Mouse (Mus musculus) forebrain, embryonic 10.5 days (tissue): ENCODE data around the gene Iqgap1. TPM values are rescaled to one million over a fixed set of nuclear protein-coding genes. Genes with fewer than 3 reads are reported as not detected.

Experiments
- DNase-seq: peaks from one replicate; pipeline ENCODE4 v3.0.0-alpha.2; 2017; ENCODE audit warnings: low spot score; ENCODE audit errors: extremely low spot score
- H3K27ac ChIP-seq: fragments of 300-500 bp; sonication (generic); 2 replicates; pipeline ENCODE4 v1.5.1; 2016; ENCODE audit warnings: mild to moderate bottlenecking
- H3K27me3 ChIP-seq: fragments of 300-500 bp; sonication (generic); 2 replicates; pipeline ENCODE4 v1.6.1; 2016; ENCODE audit warnings: mild to moderate bottlenecking; ENCODE audit not compliant: poor library complexity, severe bottlenecking
- H3K36me3 ChIP-seq: fragments of 300-500 bp; sonication (generic); replicated peaks from 2 replicates; pipeline ENCODE4 v1.6.1; 2016; ENCODE audit warnings: mild to moderate bottlenecking, moderate library complexity
- H3K4me1 ChIP-seq: fragments of 300-500 bp; sonication (generic); 2 replicates; pipeline ENCODE4 v1.6.1; 2016
- H3K4me3 ChIP-seq: fragments of 300-500 bp; sonication (generic); 2 replicates; pipeline ENCODE4 v1.5.1; 2016; ENCODE audit warnings: mild to moderate bottlenecking, moderate library complexity
- H3K9me3 ChIP-seq: fragments of 300-500 bp; sonication (generic); 2 replicates; pipeline ENCODE4 v1.6.1; 2016; ENCODE audit warnings: mild to moderate bottlenecking, moderate library complexity
- WGBS: fragments of 180-500 bp; shearing (Covaris S2); methylation state at CpG from one replicate; pipeline ENCODE4 v1.1.7; 2016; 5-methylcytosine and 5-hydroxymethylcytosine counted together
- polyA plus RNA-seq: library from polyadenylated mRNA; unstranded; fragments of >200 nt; fragmentation: Nextera tagmentation; extraction: Ambion mirVana; gene quantifications from 2 replicates; pipeline ENCODE4 v1.2.1, GENCODE M21; 2016

Gene Iqgap1
- polyA plus RNA-seq, 1 experiment from 2014 or later: 29.1 TPM

DNA sequence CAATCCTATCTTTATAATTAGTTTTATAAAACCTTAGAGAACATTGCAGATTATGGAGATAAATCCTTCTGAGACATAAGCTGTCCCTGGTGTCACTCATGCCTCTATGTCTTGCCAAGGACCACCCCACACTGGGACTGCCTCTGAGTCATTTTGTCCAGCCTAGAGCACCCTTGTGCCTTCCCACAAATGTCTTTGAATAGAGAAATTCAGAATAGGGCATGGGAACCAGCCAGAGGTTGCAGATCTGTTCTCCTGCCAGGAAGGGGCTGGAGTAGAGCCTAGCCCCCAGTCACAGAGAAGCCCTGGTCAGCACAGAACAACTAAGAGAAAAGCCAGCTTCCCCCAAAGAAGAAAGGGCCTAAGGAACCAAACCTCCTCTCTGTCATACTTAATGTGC, 29.5 kb upstream of the Iqgap1 start:
- H3K27me3 ChIP-seq: no peaks in the 10 kb centered on the region
- DNase-seq: no peak
- no peak overlapping the region for H3K4me3 ChIP-seq
- no peak overlapping the region for H3K27ac ChIP-seq
- H3K9me3 ChIP-seq: no peaks in the 10 kb centered on the region
- no peaks in the 10 kb centered on the region for H3K36me3 ChIP-seq
- H3K4me1 ChIP-seq: peaks cover 6% of the 10 kb centered on the region

- 88% methylated on average over 3 of the region's 3 CpGs for WGBS
- Histone ChIP-seq H3K36me3 (no peaks in the 10 kb centered on the region), H3K27me3 (no peaks in the 10 kb centered on the region), H3K27ac (no peak overlapping the region), H3K4me1 (no peaks in the 10 kb centered on the region), H3K4me3 (no peak overlapping the region), H3K9me3 (no peaks in the 10 kb centered on the region)
- no peak for DNase-seq
Measured at GRCm38 (mm10) chr7:80853218-80853617, 27.4 kb upstream of the Iqgap1 start.

GRCm38 (mm10) chr7:80850520-80850919, 24.7 kb upstream of the Iqgap1 start:
- Histone ChIP-seq H3K4me3 (no peak overlapping the region), H3K4me1 (no peaks in the 10 kb centered on the region), H3K36me3 (no peaks in the 10 kb centered on the region), H3K9me3 (no peaks in the 10 kb centered on the region), H3K27ac (no peak overlapping the region), H3K27me3 (no peaks in the 10 kb centered on the region)
- DNase-seq: no peak
- 92% methylated on average over 5 of the region's 5 CpGs for WGBS

DNA sequence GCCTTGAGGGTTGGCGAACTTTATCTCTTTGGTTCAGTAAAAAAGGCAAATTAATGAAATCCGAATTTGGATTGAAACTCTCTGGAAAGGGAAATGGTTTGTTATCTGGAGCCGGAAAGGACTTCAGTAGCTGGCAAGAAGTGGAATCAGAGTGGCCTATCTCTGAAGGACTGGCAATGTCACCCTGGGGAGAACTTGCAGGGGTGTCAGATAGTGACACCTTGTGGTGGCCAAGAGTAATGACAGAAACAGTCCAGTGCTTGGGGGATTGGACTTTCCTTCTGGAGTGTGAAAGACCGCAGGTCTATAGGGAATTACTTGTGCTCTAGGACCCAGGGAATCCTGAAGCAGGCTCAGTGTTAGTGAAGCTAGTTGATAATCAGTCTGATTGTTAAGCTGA, 23.9 kb upstream of the Iqgap1 start:
- H3K9me3 ChIP-seq: no peaks in the 10 kb centered on the region
- H3K27ac ChIP-seq: no peak overlapping the region
- no peaks in the 10 kb centered on the region for H3K36me3 ChIP-seq
- DNase-seq: peak; percentile 39
- no peaks in the 10 kb centered on the region for H3K27me3 ChIP-seq
- H3K4me3 ChIP-seq: no peak overlapping the region
- H3K4me1 ChIP-seq: no peaks in the 10 kb centered on the region
- 35% methylated on average over 4 of the region's 4 CpGs for WGBS

GRCm38 (mm10) chr7:80849267-80849666, 23.5 kb upstream of the Iqgap1 start:
- Histone ChIP-seq H3K27ac (no peak overlapping the region), H3K27me3 (no peaks in the 10 kb centered on the region), H3K4me1 (no peaks in the 10 kb centered on the region), H3K4me3 (no peak overlapping the region), H3K9me3 (no peaks in the 10 kb centered on the region), H3K36me3 (no peaks in the 10 kb centered on the region)
- DNase-seq: no peak
- WGBS: 94% methylated on average over 2 of the region's 2 CpGs

DNA sequence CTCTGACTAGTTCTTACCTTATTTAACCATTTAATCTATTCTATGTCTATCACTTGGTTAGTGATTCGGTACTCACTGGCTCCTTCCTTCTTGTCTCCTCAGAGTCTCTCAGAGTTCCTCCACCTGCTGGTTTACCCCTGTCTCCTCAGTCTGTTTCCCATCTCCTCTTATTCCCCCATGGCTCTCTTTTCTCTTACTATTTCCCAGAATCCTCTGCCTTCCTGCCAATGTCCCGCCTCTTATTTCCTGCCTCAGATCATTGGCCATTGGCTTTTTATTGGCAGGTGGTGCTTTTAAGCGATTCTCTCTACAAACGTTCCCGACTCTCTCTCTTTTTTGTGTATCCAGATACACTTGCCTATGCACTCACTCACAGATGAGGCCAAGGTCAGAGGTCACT, 20.9 kb upstream of the Iqgap1 start:
- H3K27me3 ChIP-seq: no peaks in the 10 kb centered on the region
- no peak overlapping the region for H3K4me3 ChIP-seq
- no peaks in the 10 kb centered on the region for H3K36me3 ChIP-seq
- WGBS: 90% methylated on average over 5 of the region's 5 CpGs
- H3K9me3 ChIP-seq: no peaks in the 10 kb centered on the region
- H3K27ac ChIP-seq: no peak overlapping the region
- no peak for DNase-seq
- H3K4me1 ChIP-seq: no peaks in the 10 kb centered on the region

- Histone ChIP-seq H3K9me3 (no peaks in the 10 kb centered on the region), H3K27ac (no peak overlapping the region), H3K27me3 (no peaks in the 10 kb centered on the region), H3K4me1 (no peaks in the 10 kb centered on the region), H3K36me3 (no peaks in the 10 kb centered on the region), H3K4me3 (no peak overlapping the region)
- no peak for DNase-seq
- 91% methylated on average over 10 of the region's 10 CpGs for WGBS
Measured at GRCm38 (mm10) chr7:80846280-80846678, 20.5 kb upstream of the Iqgap1 start.

DNA sequence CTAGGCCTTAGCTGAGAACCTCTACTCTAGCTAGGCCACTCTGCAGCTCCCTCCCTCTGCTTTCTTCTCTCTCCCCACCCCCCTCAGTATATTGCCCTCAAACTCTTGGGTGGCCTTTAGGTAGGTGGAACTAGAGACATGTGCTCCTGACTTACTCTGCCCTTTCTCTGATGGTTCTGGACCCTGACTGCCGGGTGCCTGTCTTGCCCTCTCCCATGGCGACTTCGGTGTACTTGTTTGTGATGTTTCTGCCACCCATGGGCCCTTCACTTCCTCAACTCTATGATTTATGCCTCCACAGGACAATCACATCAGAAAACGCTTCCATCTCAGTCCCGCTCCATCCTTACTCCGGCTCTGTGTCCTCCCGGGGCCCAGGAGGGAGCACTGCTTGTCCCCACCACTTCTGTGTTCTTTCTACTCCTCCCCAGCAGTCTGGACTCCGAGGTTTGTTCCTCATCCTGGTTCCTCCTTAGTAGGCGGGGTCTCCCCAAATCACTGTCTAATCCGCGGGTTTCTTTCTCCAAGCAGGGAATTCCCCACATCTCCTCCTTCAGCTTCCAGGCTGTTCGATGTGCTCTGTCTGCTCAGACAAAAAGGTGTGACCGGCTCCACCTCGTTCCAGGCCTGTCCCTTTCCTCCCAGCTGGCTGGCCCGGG, 20.0 kb upstream of the Iqgap1 start:
- Histone ChIP-seq H3K4me3 (no peak overlapping the region), H3K36me3 (no peaks in the 10 kb centered on the region), H3K4me1 (no peaks in the 10 kb centered on the region), H3K9me3 (no peaks in the 10 kb centered on the region), H3K27ac (no peak overlapping the region), H3K27me3 (no peaks in the 10 kb centered on the region)
- no peak for DNase-seq
- WGBS: 81% methylated on average over 15 of the region's 15 CpGs

- Histone ChIP-seq H3K4me1 (no peaks in the 10 kb centered on the region), H3K36me3 (no peaks in the 10 kb centered on the region), H3K9me3 (no peaks in the 10 kb centered on the region), H3K27me3 (no peaks in the 10 kb centered on the region), H3K27ac (no peak overlapping the region), H3K4me3 (no peak overlapping the region)
- WGBS: 94% methylated on average over 12 of the region's 12 CpGs
- DNase-seq: no peak
Measured at GRCm38 (mm10) chr7:80844691-80845090, 18.9 kb upstream of the Iqgap1 start.

DNA sequence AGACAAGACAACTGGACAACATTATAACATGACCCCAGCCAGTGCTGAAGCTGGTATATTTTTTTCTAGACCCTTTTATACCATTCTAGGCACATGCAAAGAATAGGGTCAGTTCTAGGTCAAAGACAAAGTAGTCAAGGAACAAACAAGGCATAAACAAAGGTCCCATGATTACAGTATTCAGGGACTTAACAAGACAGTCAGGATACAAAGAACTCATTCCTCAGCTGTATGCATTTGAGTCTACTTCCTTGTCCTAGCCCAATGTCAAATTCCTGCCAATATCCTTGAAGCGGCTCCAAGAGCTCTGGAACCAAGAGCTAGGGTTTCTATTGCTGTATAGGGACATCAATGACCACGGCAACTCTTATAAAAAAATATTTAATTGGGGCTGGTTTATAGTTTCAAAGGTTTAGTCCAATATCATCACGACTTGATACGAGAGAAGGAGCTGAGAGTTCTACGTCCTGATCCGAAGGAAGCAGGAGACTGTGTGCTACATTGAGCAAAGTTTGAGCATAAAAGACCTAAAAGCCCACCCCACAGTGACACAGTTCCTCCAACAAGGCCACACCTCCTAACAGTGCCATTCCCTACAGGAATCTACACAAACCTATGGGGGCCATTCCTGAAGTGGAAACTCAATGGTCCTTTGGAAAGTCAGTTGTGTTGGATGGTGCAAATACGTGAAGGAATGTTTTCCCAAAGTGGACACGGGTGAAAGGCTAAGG, 18.3 kb upstream of the Iqgap1 start:
- Histone ChIP-seq H3K36me3 (no peaks in the 10 kb centered on the region), H3K27ac (no peak overlapping the region), H3K27me3 (no peaks in the 10 kb centered on the region), H3K9me3 (no peaks in the 10 kb centered on the region), H3K4me1 (no peaks in the 10 kb centered on the region), H3K4me3 (no peak overlapping the region)
- DNase-seq: no peak
- WGBS: 92% methylated on average over 8 of the region's 8 CpGs

DNA sequence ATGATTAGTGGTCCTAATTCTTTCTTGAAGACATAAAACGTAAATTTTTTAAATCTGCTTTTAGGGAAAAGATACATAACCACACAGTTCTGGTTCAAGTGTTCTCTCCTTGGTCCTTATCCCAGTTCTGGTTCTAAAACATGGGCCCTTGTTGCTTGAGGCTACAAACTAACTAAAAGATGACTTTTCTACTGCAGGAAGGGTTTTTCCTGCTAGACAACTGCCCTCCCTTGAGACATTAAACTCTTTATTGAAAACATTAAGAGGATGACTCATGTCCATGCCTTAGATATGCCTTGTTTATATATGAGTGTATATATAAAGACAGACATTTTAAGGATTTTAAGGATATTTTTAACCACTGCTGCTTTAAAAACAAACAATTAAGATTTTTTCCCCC, 17.4 kb upstream of the Iqgap1 start:
- WGBS: 91% methylated on average over 1 of the region's 1 CpGs

DNA sequence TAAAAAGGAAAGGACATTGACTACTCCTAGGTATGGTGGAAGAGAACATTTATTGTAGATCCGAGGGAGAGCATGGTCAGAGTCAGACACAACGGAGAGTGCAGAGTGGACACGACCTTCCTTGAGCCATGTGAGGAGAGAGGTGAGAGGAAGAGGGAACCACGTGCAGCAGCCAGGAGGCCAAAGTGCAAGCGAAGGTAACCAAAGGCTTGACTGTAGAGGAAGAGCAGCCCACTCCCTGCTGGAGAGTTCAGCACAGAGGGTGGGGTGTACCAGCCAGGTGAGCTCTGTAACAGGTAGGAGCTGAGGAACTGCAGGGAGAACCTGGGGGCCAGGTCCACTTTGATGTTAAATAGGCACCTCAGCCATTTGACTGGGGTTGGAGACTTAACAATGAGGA, 16.4 kb upstream of the Iqgap1 start:
- peaks cover 6% of the 10 kb centered on the region; the same call in 1 of the 2 replicates for H3K27me3 ChIP-seq
- H3K27ac ChIP-seq: no peak overlapping the region

More for the DNA sequence above, 17.4 kb upstream of the Iqgap1 start:
- no peaks in the 10 kb centered on the region for H3K9me3 ChIP-seq
- H3K27ac ChIP-seq: no peak overlapping the region
- H3K27me3 ChIP-seq: peaks cover 3% of the 10 kb centered on the region; the same call in 1 of the 2 replicates
- H3K4me1 ChIP-seq: no peaks in the 10 kb centered on the region
- no peak overlapping the region for H3K4me3 ChIP-seq
- H3K36me3 ChIP-seq: no peaks in the 10 kb centered on the region
- DNase-seq: no peak

DNA sequence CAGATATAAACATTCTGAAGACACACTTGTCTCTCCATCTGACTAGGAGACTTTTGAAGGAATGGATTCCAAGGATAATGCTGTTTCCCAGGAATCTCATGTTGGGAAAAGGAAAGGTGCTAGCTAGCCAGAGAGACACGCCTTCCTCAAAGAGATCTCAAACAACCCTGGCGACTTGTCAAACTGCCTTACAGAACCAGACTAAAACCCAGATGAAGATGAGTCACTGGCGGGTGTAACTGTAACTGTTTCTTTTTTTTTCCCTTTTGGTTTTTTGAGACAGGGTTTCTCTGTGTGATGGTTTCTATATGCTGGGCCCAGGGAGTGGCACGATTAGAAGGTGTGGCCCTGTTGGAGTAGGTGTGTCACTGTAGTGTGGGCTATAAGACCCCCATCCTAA, 15.2 kb upstream of the Iqgap1 start:
- WGBS: 82% methylated on average over 4 of the region's 4 CpGs
- DNase-seq: no peak
- Histone ChIP-seq H3K4me1 (peaks cover under 1% of the 10 kb centered on the region; the same call in 1 of the 2 replicates), H3K27me3 (peaks cover 6% of the 10 kb centered on the region; the same call in 1 of the 2 replicates), H3K36me3 (no peaks in the 10 kb centered on the region), H3K9me3 (no peaks in the 10 kb centered on the region), H3K27ac (no peak overlapping the region), H3K4me3 (no peak overlapping the region)

More for the DNA sequence above, 16.4 kb upstream of the Iqgap1 start:
- Histone ChIP-seq H3K36me3 (no peaks in the 10 kb centered on the region), H3K4me1 (no peaks in the 10 kb centered on the region), H3K9me3 (no peaks in the 10 kb centered on the region), H3K4me3 (no peak overlapping the region)
- 79% methylated on average over 5 of the region's 5 CpGs for WGBS
- no peak for DNase-seq
